Mouse (Mus musculus): ENCODE results near the gene Foxc1. TPM values are rescaled to one million over a fixed set of nuclear protein-coding genes. Genes with fewer than 3 reads are reported as not detected.

Gene Foxc1
- polyA plus RNA-seq, 1 experiment from 2014 or later: 0.77 TPM

DNA sequence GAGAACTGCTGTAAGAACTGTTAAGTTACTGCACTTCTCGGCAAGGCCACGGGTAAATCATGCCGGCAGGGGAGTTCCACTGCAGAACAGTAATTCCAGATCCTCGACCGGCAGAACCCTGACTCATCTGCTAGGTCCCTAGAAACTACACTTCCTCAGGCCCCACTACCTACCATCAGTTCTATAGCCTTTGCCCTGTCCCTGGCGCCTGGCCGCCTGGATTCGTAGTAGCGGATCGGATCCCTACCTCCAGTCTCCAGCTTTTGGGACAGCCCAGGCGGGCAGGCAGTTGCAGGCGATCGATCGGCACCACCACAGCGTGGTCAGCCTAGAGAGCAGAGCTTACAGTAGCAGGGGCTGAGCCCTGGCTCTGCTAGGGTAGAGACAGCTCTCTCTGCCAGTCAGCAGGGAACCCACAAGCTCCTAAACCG lies 14.2 kb downstream of the Foxc1 start:
- H3K9ac ChIP-seq (ENCODE audit: low read length): peak overlapping the region; percentile 63
- no peaks in the 10 kb centered on the region for H3K36me3 ChIP-seq (ENCODE audit: control insufficient read depth, insufficient read depth)
- H3K27ac ChIP-seq (ENCODE audit: low read length): peak overlapping the region; percentile 51
- H3K4me1 ChIP-seq (ENCODE audit: control insufficient read depth, insufficient read depth, low read length): peaks cover 13% of the 10 kb centered on the region
- ATAC-seq (replicated peaks; ENCODE audit: extremely low read depth, insufficient read depth, low FRiP score): peak; percentile 69
- H3K27me3 ChIP-seq (ENCODE audit: control insufficient read depth, insufficient read depth, low read length): peaks cover 16% of the 10 kb centered on the region
- peak overlapping the region; percentile 43 for H3K4me3 ChIP-seq (ENCODE audit: low read length)
- 5% methylated on average over 16 of the region's 16 CpGs for WGBS
- peak overlapping the region; percentile 69 for H3K4me2 ChIP-seq (ENCODE audit: low read depth, low read length)
- no peaks in the 10 kb centered on the region for H3K9me3 ChIP-seq (replicated peaks; ENCODE audit: control insufficient read depth, low read length)

GRCm38 (mm10) chr13:31821050-31821449 lies 14.6 kb downstream of the Foxc1 start:
- H3K4me1 ChIP-seq (ENCODE audit: control insufficient read depth, insufficient read depth, low read length): peaks cover 12% of the 10 kb centered on the region
- peak overlapping the region; percentile 69 for H3K4me2 ChIP-seq (ENCODE audit: low read depth, low read length)
- no peaks in the 10 kb centered on the region for H3K9me3 ChIP-seq (replicated peaks; ENCODE audit: control insufficient read depth, low read length)
- H3K27ac ChIP-seq (ENCODE audit: low read length): peak overlapping the region; percentile 51
- no peaks in the 10 kb centered on the region for H3K36me3 ChIP-seq (ENCODE audit: control insufficient read depth, insufficient read depth)
- whole genome bisulfite sequencing: 6% methylated on average over 6 of the region's 6 CpGs
- peak overlapping the region; percentile 43 for H3K4me3 ChIP-seq (ENCODE audit: low read length)
- ATAC-seq (replicated peaks; ENCODE audit: extremely low read depth, insufficient read depth, low FRiP score): peak; percentile 71; the same call in 1 of the 2 replicates
- peaks cover 16% of the 10 kb centered on the region for H3K27me3 ChIP-seq (ENCODE audit: control insufficient read depth, insufficient read depth, low read length)
- peak overlapping the region; percentile 63 for H3K9ac ChIP-seq (ENCODE audit: low read length)

GRCm38 (mm10) chr13:31823316-31823715 lies 16.9 kb downstream of the Foxc1 start:
- Histone ChIP-seq H3K27ac (ENCODE audit: low read length) (no peak overlapping the region), H3K4me1 (ENCODE audit: control insufficient read depth, insufficient read depth, low read length) (peaks cover 12% of the 10 kb centered on the region), H3K4me2 (ENCODE audit: low read depth, low read length) (no peak overlapping the region), H3K9me3 (replicated peaks; ENCODE audit: control insufficient read depth, low read length) (no peaks in the 10 kb centered on the region), H3K4me3 (ENCODE audit: low read length) (no peak overlapping the region), H3K9ac (ENCODE audit: low read length) (no peak overlapping the region), H3K36me3 (ENCODE audit: control insufficient read depth, insufficient read depth) (no peaks in the 10 kb centered on the region), H3K27me3 (ENCODE audit: control insufficient read depth, insufficient read depth, low read length) (peaks cover 16% of the 10 kb centered on the region)
- no peak for ATAC-seq (replicated peaks; ENCODE audit: extremely low read depth, insufficient read depth, low FRiP score)
- WGBS: 56% methylated on average over 5 of the region's 5 CpGs

- Histone ChIP-seq H3K4me1 (ENCODE audit: control insufficient read depth, insufficient read depth, low read length) (peaks cover 15% of the 10 kb centered on the region), H3K36me3 (ENCODE audit: control insufficient read depth, insufficient read depth) (no peaks in the 10 kb centered on the region), H3K4me3 (ENCODE audit: low read length) (no peak overlapping the region), H3K27ac (ENCODE audit: low read length) (no peak overlapping the region), H3K9me3 (replicated peaks; ENCODE audit: control insufficient read depth, low read length) (no peaks in the 10 kb centered on the region), H3K27me3 (ENCODE audit: control insufficient read depth, insufficient read depth, low read length) (peaks cover 13% of the 10 kb centered on the region; the same call in 1 of the 2 replicates), H3K9ac (ENCODE audit: low read length) (no peak overlapping the region), H3K4me2 (ENCODE audit: low read depth, low read length) (no peak overlapping the region)
- 94% methylated on average over 1 of the region's 1 CpGs for WGBS
- ATAC-seq (replicated peaks; ENCODE audit: extremely low read depth, insufficient read depth, low FRiP score): no peak
These were observed 18.7 kb downstream of the Foxc1 start for GRCm38 (mm10) chr13:31825180-31825579.

DNA sequence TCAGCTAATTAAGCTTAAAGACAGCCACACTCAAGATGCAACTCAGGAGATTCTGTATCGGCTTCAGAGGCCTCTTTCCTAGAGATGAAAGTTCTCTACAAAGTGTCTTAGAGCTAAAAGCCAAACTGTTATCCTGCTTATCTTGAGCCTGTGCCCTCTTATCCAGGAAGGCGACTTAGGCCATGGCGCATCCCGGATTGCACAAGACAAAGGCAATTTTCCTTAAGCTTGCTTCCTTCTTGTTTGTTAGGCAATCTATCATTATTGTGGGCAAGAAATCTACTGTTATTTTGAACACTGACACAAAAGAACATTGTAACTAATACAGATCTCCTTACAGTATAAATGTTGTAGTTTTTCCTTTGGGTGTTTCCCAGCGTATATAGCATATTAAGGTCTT lies 20.7 kb downstream of the Foxc1 start:
- H3K9me3 ChIP-seq (replicated peaks; ENCODE audit: control insufficient read depth, low read length): no peaks in the 10 kb centered on the region
- peaks cover 13% of the 10 kb centered on the region; the same call in 1 of the 2 replicates for H3K27me3 ChIP-seq (ENCODE audit: control insufficient read depth, insufficient read depth, low read length)
- peaks cover 4% of the 10 kb centered on the region; the same call in 1 of the 2 replicates for H3K4me1 ChIP-seq (ENCODE audit: control insufficient read depth, insufficient read depth, low read length)
- H3K9ac ChIP-seq (ENCODE audit: low read length): no peak overlapping the region
- H3K27ac ChIP-seq (ENCODE audit: low read length): no peak overlapping the region
- ATAC-seq (replicated peaks; ENCODE audit: extremely low read depth, insufficient read depth, low FRiP score): no peak
- 58% methylated on average over 5 of the region's 5 CpGs for WGBS
- H3K36me3 ChIP-seq (ENCODE audit: control insufficient read depth, insufficient read depth): no peaks in the 10 kb centered on the region
- no peak overlapping the region for H3K4me3 ChIP-seq (ENCODE audit: low read length)
- H3K4me2 ChIP-seq (ENCODE audit: low read depth, low read length): no peak overlapping the region

- Histone ChIP-seq H3K9ac (ENCODE audit: low read length) (no peak overlapping the region), H3K27me3 (ENCODE audit: control insufficient read depth, insufficient read depth, low read length) (peaks cover 13% of the 10 kb centered on the region; the same call in 1 of the 2 replicates), H3K4me3 (ENCODE audit: low read length) (no peak overlapping the region), H3K4me2 (ENCODE audit: low read depth, low read length) (no peak overlapping the region), H3K9me3 (replicated peaks; ENCODE audit: control insufficient read depth, low read length) (no peaks in the 10 kb centered on the region), H3K4me1 (ENCODE audit: control insufficient read depth, insufficient read depth, low read length) (peaks cover 3% of the 10 kb centered on the region; the same call in 1 of the 2 replicates), H3K27ac (ENCODE audit: low read length) (no peak overlapping the region), H3K36me3 (ENCODE audit: control insufficient read depth, insufficient read depth) (no peaks in the 10 kb centered on the region)
- no peak for ATAC-seq (replicated peaks; ENCODE audit: extremely low read depth, insufficient read depth, low FRiP score)
- WGBS: 33% methylated on average over 3 of the region's 3 CpGs
These were observed 21.4 kb downstream of the Foxc1 start for GRCm38 (mm10) chr13:31827820-31828332.

DNA sequence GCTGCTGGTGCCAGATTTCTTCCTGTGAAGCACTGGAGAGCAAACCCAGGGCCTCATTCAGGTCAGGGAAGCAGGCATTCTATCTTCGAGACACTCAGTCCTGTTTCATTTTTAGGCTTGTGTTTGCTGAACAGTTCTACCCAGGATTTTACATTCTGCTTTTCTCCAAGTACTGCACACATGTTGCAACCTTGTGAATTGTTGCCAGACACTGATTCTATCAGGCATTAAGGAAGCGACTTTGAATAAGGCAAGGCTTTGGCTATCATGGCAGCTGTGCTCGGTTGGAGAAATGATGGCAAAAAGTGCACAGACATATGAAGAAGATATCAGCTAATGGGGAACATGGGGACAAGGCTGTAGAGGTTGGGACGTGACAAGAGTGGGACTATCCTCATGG lies 22.0 kb downstream of the Foxc1 start:
- no peak for ATAC-seq (replicated peaks; ENCODE audit: extremely low read depth, insufficient read depth, low FRiP score)
- no peaks in the 10 kb centered on the region for H3K36me3 ChIP-seq (ENCODE audit: control insufficient read depth, insufficient read depth)
- H3K27ac ChIP-seq (ENCODE audit: low read length): no peak overlapping the region
- H3K27me3 ChIP-seq (ENCODE audit: control insufficient read depth, insufficient read depth, low read length): peaks cover 13% of the 10 kb centered on the region; the same call in 1 of the 2 replicates
- 80% methylated on average over 4 of the region's 4 CpGs for WGBS
- H3K9me3 ChIP-seq (replicated peaks; ENCODE audit: control insufficient read depth, low read length): no peaks in the 10 kb centered on the region
- no peak overlapping the region for H3K4me3 ChIP-seq (ENCODE audit: low read length)
- no peak overlapping the region for H3K9ac ChIP-seq (ENCODE audit: low read length)
- no peak overlapping the region for H3K4me2 ChIP-seq (ENCODE audit: low read depth, low read length)
- H3K4me1 ChIP-seq (ENCODE audit: control insufficient read depth, insufficient read depth, low read length): peaks cover 2% of the 10 kb centered on the region; the same call in 1 of the 2 replicates

GRCm38 (mm10) chr13:31830332-31830731 lies 23.9 kb downstream of the Foxc1 start:
- no peak overlapping the region for H3K4me2 ChIP-seq (ENCODE audit: low read depth, low read length)
- no peaks in the 10 kb centered on the region for H3K9me3 ChIP-seq (replicated peaks; ENCODE audit: control insufficient read depth, low read length)
- peak; percentile 77 for ATAC-seq (replicated peaks; ENCODE audit: extremely low read depth, insufficient read depth, low FRiP score)
- peak overlapping the region; percentile 23; the same call in 1 of the 2 replicates for H3K27ac ChIP-seq (ENCODE audit: low read length)
- WGBS: 47% methylated on average over 9 of the region's 9 CpGs
- H3K4me3 ChIP-seq (ENCODE audit: low read length): no peak overlapping the region
- peaks cover 2% of the 10 kb centered on the region; the same call in 1 of the 2 replicates for H3K4me1 ChIP-seq (ENCODE audit: control insufficient read depth, insufficient read depth, low read length)
- 0 out of 2 replicates have a peak, but pooled peaks cover 4% of the 10 kb centered on the region for H3K27me3 ChIP-seq (ENCODE audit: control insufficient read depth, insufficient read depth, low read length)
- H3K36me3 ChIP-seq (ENCODE audit: control insufficient read depth, insufficient read depth): no peaks in the 10 kb centered on the region
- no peak overlapping the region for H3K9ac ChIP-seq (ENCODE audit: low read length)

DNA sequence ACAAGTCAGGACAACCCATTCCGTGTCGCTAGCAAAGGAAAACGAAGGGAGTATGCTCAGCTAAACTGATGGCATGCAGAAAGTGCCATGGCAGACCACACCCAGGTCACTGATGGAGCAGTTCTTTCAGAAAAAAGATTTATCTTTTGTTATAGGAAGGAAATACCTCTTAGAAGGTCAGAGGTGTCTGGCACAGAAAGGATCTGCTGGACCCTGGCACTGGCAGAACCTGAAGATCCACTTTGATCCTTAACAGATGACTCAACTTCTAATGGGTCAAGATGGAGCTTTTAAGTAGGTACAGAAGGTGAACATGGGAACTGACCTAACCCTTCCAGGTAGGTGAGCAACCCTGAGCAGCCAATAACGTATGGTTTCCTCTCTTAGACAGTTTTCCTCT lies 29.4 kb downstream of the Foxc1 start:
- H3K27ac ChIP-seq (ENCODE audit: low read length): no peak overlapping the region
- no peak for ATAC-seq (replicated peaks; ENCODE audit: extremely low read depth, insufficient read depth, low FRiP score)
- no peak overlapping the region for H3K4me3 ChIP-seq (ENCODE audit: low read length)
- H3K9me3 ChIP-seq (replicated peaks; ENCODE audit: control insufficient read depth, low read length): no peaks in the 10 kb centered on the region
- H3K4me1 ChIP-seq (ENCODE audit: control insufficient read depth, insufficient read depth, low read length): no peaks in the 10 kb centered on the region
- no peaks in the 10 kb centered on the region for H3K27me3 ChIP-seq (ENCODE audit: control insufficient read depth, insufficient read depth, low read length)
- no peak overlapping the region for H3K9ac ChIP-seq (ENCODE audit: low read length)
- no peaks in the 10 kb centered on the region for H3K36me3 ChIP-seq (ENCODE audit: control insufficient read depth, insufficient read depth)
- no peak overlapping the region for H3K4me2 ChIP-seq (ENCODE audit: low read depth, low read length)
- WGBS: 79% methylated on average over 4 of the region's 4 CpGs
